Mouse (Mus musculus) c-Kit-positive CD71-positive TER-119-positive erythroid progenitor cells, embryonic 14.5 days (primary cell): ENCODE data around the gene Hist1h2an.
"Not testable (repeated sequence)": the region's sequence is repeated elsewhere in the genome, so short reads cannot be mapped to it uniquely, and the experiment has no call there.

Experiments used
- DNase-seq: peaks from one replicate; pipeline ENCODE4 v3.0.0-alpha.2; 2013; ENCODE audit warnings: low spot score

The Hist1h2an gene

GRCm38 (mm10) chr13:21786899-21787629 is at the start of gene Hist1h2an, which contains the start of gene Hist1h2bp:
Hist1h2an (minus strand) TSS chr13:21787218.
Hist1h2bp (plus strand) TSS chr13:21787461.
- peak; percentile 98 for DNase-seq

GRCm38 (mm10) chr13:21833461-21833860 is 46.4 kb upstream of the Hist1h2an start, which contains the start of the genes Hist1h2ap and Hist1h2br:
Hist1h2ap (minus strand) TSS chr13:21833507.
Hist1h2br (plus strand) TSS chr13:21833743.
- DNase-seq: not testable (repeated sequence)

- DNase-seq: not testable (repeated sequence)
Measured at GRCm38 (mm10) chr13:21831418-21832394, 44.7 kb upstream of the Hist1h2an start, which contains the start of gene Hist1h4n. Hist1h4n (minus strand) TSS chr13:21832196.

- DNase-seq: no peak
Measured at GRCm38 (mm10) chr13:21830344-21830743, 43.3 kb upstream of the Hist1h2an start.

GRCm38 (mm10) chr13:21828511-21828910 is 41.5 kb upstream of the Hist1h2an start:
- DNase-seq: no peak

GRCm38 (mm10) chr13:21820082-21820890 is 33.3 kb upstream of the Hist1h2an start:
- not testable (repeated sequence) for DNase-seq

GRCm38 (mm10) chr13:21812092-21812491 is 25.1 kb upstream of the Hist1h2an start:
- DNase-seq: not testable (repeated sequence)

- DNase-seq: not testable (repeated sequence)
Measured at GRCm38 (mm10) chr13:21811539-21811938, 24.5 kb upstream of the Hist1h2an start, which contains the start of gene Hist1h4m. Hist1h4m (plus strand) TSS chr13:21811746.

GRCm38 (mm10) chr13:21811074-21811473 is 24.1 kb upstream of the Hist1h2an start:
- DNase-seq: not testable (repeated sequence)

GRCm38 (mm10) chr13:21810073-21810472 is 23.1 kb upstream of the Hist1h2an start, which contains the start of the genes Hist1h2bq and Hist1h2ao:
Hist1h2bq (minus strand) TSS chr13:21810197.
Hist1h2ao (plus strand) TSS chr13:21810465.
- not testable (repeated sequence) for DNase-seq

GRCm38 (mm10) chr13:21803058-21803457 is 16.0 kb upstream of the Hist1h2an start:
- not testable (repeated sequence) for DNase-seq

GRCm38 (mm10) chr13:21797163-21797562 is 10.1 kb upstream of the Hist1h2an start:
- DNase-seq: not testable (repeated sequence)

- no peak for DNase-seq
Measured at GRCm38 (mm10) chr13:21795584-21795983, 8.6 kb upstream of the Hist1h2an start.

- DNase-seq: no peak
Measured at GRCm38 (mm10) chr13:21790601-21791283, 3.7 kb upstream of the Hist1h2an start.

GRCm38 (mm10) chr13:21789925-21790324 is 2.9 kb upstream of the Hist1h2an start:
- no peak for DNase-seq

GRCm38 (mm10) chr13:21787760-21788593 is 959 bp upstream of the Hist1h2an start:
- peak; percentile 60 for DNase-seq

GRCm38 (mm10) chr13:21786189-21786898 is 674 bp downstream of the Hist1h2an start:
- peak; percentile 74 for DNase-seq

- no peak for DNase-seq
Measured at GRCm38 (mm10) chr13:21784311-21784710, 2.7 kb downstream of the Hist1h2an start.

- DNase-seq: peak; percentile 73
Measured at GRCm38 (mm10) chr13:21783734-21784161, 3.3 kb downstream of the Hist1h2an start.
